Comparison of ENCODE assay signal across 8 mouse cellular contexts in genomic region chr9:102643486-102644101, GRCm38 (mm10). TPM values are rescaled to one million over a fixed set of nuclear protein-coding genes. Genes with fewer than 3 reads are reported as not detected.
DNase-seq lines count a peak whose midpoint lies in the region; ATAC-seq and TF ChIP-seq lines count a peak whose summit lies in the region.

No protein-coding gene starts in this region.

- no peaks in the 10 kb centered on the region for H3K9me3 ChIP-seq in hindbrain, embryonic 12.5 days (replicated peaks)
- H3K9me3 ChIP-seq in limb, embryonic 14.5 days (ENCODE audit: control insufficient read depth, low read length): no peaks in the 10 kb centered on the region
- H3K9me3 ChIP-seq in midbrain, postnatal 0 days (ENCODE audit: low read length): no peaks in the 10 kb centered on the region

- peak overlapping the region; percentile 37 for H3K4me2 ChIP-seq in hindbrain, embryonic 12.5 days (replicated peaks)
- peak overlapping the region; percentile 55 for H3K4me2 ChIP-seq in limb, embryonic 14.5 days (replicated peaks; ENCODE audit: low read depth, low read length, severe bottlenecking)
- peak overlapping the region; percentile 39 for H3K4me2 ChIP-seq in midbrain, postnatal 0 days (ENCODE audit: low read depth, low read length, poor library complexity, severe bottlenecking)

- peaks cover 30% of the 10 kb centered on the region for H3K4me1 ChIP-seq in hindbrain, embryonic 12.5 days
- H3K4me1 ChIP-seq in limb, embryonic 14.5 days (ENCODE audit: control insufficient read depth, insufficient read depth, low read length): peaks cover 54% of the 10 kb centered on the region
- H3K4me1 ChIP-seq in midbrain, postnatal 0 days (ENCODE audit: insufficient read depth, low read length): peaks cover 10% of the 10 kb centered on the region

- H3K27me3 ChIP-seq in hindbrain, embryonic 12.5 days: no peaks in the 10 kb centered on the region
- H3K27me3 ChIP-seq in limb, embryonic 14.5 days (ENCODE audit: control insufficient read depth, insufficient read depth, low read length): no peaks in the 10 kb centered on the region
- H3K27me3 ChIP-seq in midbrain, postnatal 0 days (ENCODE audit: insufficient read depth, low read length): no peaks in the 10 kb centered on the region

- H3K9ac ChIP-seq in hindbrain, embryonic 12.5 days: no peak overlapping the region
- peak overlapping the region; percentile 41; the same call in 1 of the 2 replicates for H3K9ac ChIP-seq in limb, embryonic 14.5 days (ENCODE audit: low read depth, low read length, severe bottlenecking)
- H3K9ac ChIP-seq in midbrain, postnatal 0 days (replicated peaks; ENCODE audit: low read length, poor library complexity, severe bottlenecking): no peak overlapping the region

- peak; percentile 99 for DNase-seq in Muller cell, postnatal 12 days (ENCODE audit: inconsistent ontology term)
- peak; percentile 64 to 66 for DNase-seq in adrenal gland, postnatal 36 days
- peak; percentile 80 for DNase-seq in gastrocnemius, adult 18-20 months (ENCODE audit: low spot score)
- DNase-seq in limb, embryonic 14.5 days (ENCODE audit: low spot score): peak; percentile 96
- DNase-seq in midbrain, postnatal 0 days (ENCODE audit: low spot score): peak; percentile 87
- no peak for DNase-seq in thymus, postnatal 14 days
- no peak for DNase-seq in thymus, postnatal 25 days

- 8% methylated on average over 10 of the region's 10 CpGs for WGBS in hindbrain, embryonic 12.5 days
- 0% methylated on average over 10 of the region's 10 CpGs for WGBS in limb, embryonic 14.5 days
- WGBS in midbrain, postnatal 0 days: 12% methylated on average over 10 of the region's 10 CpGs

- H3K36me3 ChIP-seq in hindbrain, embryonic 12.5 days: no peaks in the 10 kb centered on the region
- H3K36me3 ChIP-seq in limb, embryonic 14.5 days (ENCODE audit: control insufficient read depth, insufficient read depth, low read length): no peaks in the 10 kb centered on the region
- H3K36me3 ChIP-seq in midbrain, postnatal 0 days (ENCODE audit: insufficient read depth, low read length): no peaks in the 10 kb centered on the region

- peak overlapping the region; percentile 82 for H3K27ac ChIP-seq in hindbrain, embryonic 12.5 days
- H3K27ac ChIP-seq in limb, embryonic 14.5 days (replicated peaks; ENCODE audit: low read depth, low read length): peak overlapping the region; percentile 99
- H3K27ac ChIP-seq in midbrain, postnatal 0 days (ENCODE audit: low read depth, low read length): no peak overlapping the region

- peak; percentile 86 for ATAC-seq in hindbrain, embryonic 12.5 days (ENCODE audit: low FRiP score)
- ATAC-seq in limb, embryonic 14.5 days (ENCODE audit: low FRiP score, low read depth): peak; percentile 91
- peak; percentile 76 for ATAC-seq in midbrain, postnatal 0 days (ENCODE audit: low FRiP score)

- H3K4me3 ChIP-seq in hindbrain, embryonic 12.5 days: peak overlapping the region; percentile 8; the same call in 1 of the 2 replicates
- peak overlapping the region; percentile 9; the same call in 1 of the 2 replicates for H3K4me3 ChIP-seq in limb, embryonic 14.5 days (replicated peaks; ENCODE audit: low read length)
- H3K4me3 ChIP-seq in midbrain, postnatal 0 days (ENCODE audit: low read depth, low read length): no peak overlapping the region

- no peak for TF ChIP-seq POLR2A in limb, embryonic 14.5 days (IDR thresholded peaks at IDR 0.05; ENCODE audit: borderline replicate concordance, extremely low read depth, insufficient read depth, insufficient read length)

- no peak for TF ChIP-seq CTCF in midbrain, postnatal 0 days (IDR thresholded peaks at IDR 0.05)

RNA-seq across cellular contexts. Expression of gene Cep63, which starts 17.3 kb away (rescaled TPM):
- total RNA-seq in adrenal gland, postnatal 36 days (2021): 10 to 100 TPM; 39.6 to 41.1 TPM
- total RNA-seq in gastrocnemius, adult 18-20 months (2021): 10 to 100 TPM; 21.7 to 23.8 TPM
- polyA plus RNA-seq in hindbrain, embryonic 12.5 days (2016; fragmentation: Nextera tagmentation; extraction: Ambion mirVana): 53.3 and 56.9 TPM in 2 replicates
- 15.2 and 28.1 TPM in 2 replicates for polyA plus RNA-seq in limb, embryonic 14.5 days (2012; rRNA removed)
- polyA plus RNA-seq in limb, embryonic 14.5 days (2014; fragmentation: Nextera tagmentation; extraction: Ambion mirVana): 44.1 and 45.3 TPM in 2 replicates
- 9.2 and 11.9 TPM in 2 replicates for total RNA-seq in midbrain, postnatal 0 days (2014; rRNA removed)
- 35.0 and 38.3 TPM in 2 replicates for polyA plus RNA-seq in midbrain, postnatal 0 days (2015; fragmentation: Nextera tagmentation; extraction: Ambion mirVana)

RNA-seq across cellular contexts. Expression of gene Anapc13, which starts 17.5 kb away (rescaled TPM):
- 100 to 1,000 TPM; 333 to 359 TPM for total RNA-seq in adrenal gland, postnatal 36 days (2021)
- total RNA-seq in gastrocnemius, adult 18-20 months (2021): 100 to 1,000 TPM; 232 to 241 TPM
- 171 and 172 TPM in 2 replicates for polyA plus RNA-seq in hindbrain, embryonic 12.5 days (2016; fragmentation: Nextera tagmentation; extraction: Ambion mirVana)
- 88.7 and 191 TPM in 2 replicates for polyA plus RNA-seq in limb, embryonic 14.5 days (2012; rRNA removed)
- 169 and 177 TPM in 2 replicates for polyA plus RNA-seq in limb, embryonic 14.5 days (2014; fragmentation: Nextera tagmentation; extraction: Ambion mirVana)
- total RNA-seq in midbrain, postnatal 0 days (2014; rRNA removed): 17.2 and 49.9 TPM in 2 replicates
- 134 and 136 TPM in 2 replicates for polyA plus RNA-seq in midbrain, postnatal 0 days (2015; fragmentation: Nextera tagmentation; extraction: Ambion mirVana)

Comparison
In these comparisons a context has a peak if more than half of its experiments do, and no peak if none do; other contexts are left out.
1. DNase-seq: peak in Muller cell, postnatal 12 days (single experiment), adrenal gland, postnatal 36 days (2 of 2), gastrocnemius, adult 18-20 months (single experiment), limb, embryonic 14.5 days (single experiment) and midbrain, postnatal 0 days (single experiment); none in thymus, postnatal 14 days (single experiment) and thymus, postnatal 25 days (single experiment).
2. Peak in every context shown above with its lines, with median percentiles within 50 percentile points of each other: ATAC-seq and H3K4me2 ChIP-seq.